Mouse (Mus musculus): ENCODE data around the gene Cped1.

- no peak for TF ChIP-seq E2F4 (IDR thresholded peaks at IDR 0.05; ENCODE audit: insufficient read depth)
- TF ChIP-seq POLR2A (IDR thresholded peaks at IDR 0.05; ENCODE audit: insufficient read length, low read depth): no peak
- no peak for TF ChIP-seq MAX (IDR thresholded peaks at IDR 0.05; ENCODE audit: low read depth)
- TF ChIP-seq POLR2AphosphoS2 (IDR thresholded peaks at IDR 0.05; ENCODE audit: insufficient read length, low read depth): no peak
- no peak for TF ChIP-seq TCF3 (IDR thresholded peaks at IDR 0.05; ENCODE audit: insufficient read length, low read depth)
- TF ChIP-seq USF1 (IDR thresholded peaks at IDR 0.05; ENCODE audit: low read depth): no peak
- no peak for TF ChIP-seq TCF12 (IDR thresholded peaks at IDR 0.05; ENCODE audit: insufficient read depth, poor library complexity, severe bottlenecking)
- no peak for TF ChIP-seq SRF (IDR thresholded peaks at IDR 0.05; ENCODE audit: control insufficient read depth, insufficient read length, low read depth)
- TF ChIP-seq CEBPB (IDR thresholded peaks at IDR 0.05; ENCODE audit: insufficient read depth, poor library complexity, severe bottlenecking): no peak
- TF ChIP-seq MYOG (IDR thresholded peaks at IDR 0.05; ENCODE audit: control insufficient read depth in 1 of 3, insufficient read depth in 1 of 3, insufficient read length in 2 of 3, low read depth in 2 of 3): no peak
Observed at GRCm38 (mm10) chr6:22036911-22037310, 51.2 kb downstream of the Cped1 start.
